Mouse (Mus musculus) lung, postnatal 0 days (tissue): ENCODE data around the gene Plekhb2. TPM values are rescaled to one million over a fixed set of nuclear protein-coding genes. Genes with fewer than 3 reads are reported as not detected.

ENCODE experiments used
- ATAC-seq: fragments of 200-750 bp; cut with Nextera tagmentation; 2 replicates; pipeline ENCODE4 v1.8.0; 2017; ENCODE audit warnings: moderate library complexity
- DNase-seq: peaks from one replicate; pipeline ENCODE4 v3.0.0-alpha.2; 2016; ENCODE audit warnings: low spot score
- H3K27ac ChIP-seq: fragments of 300-500 bp; sonication (generic); 2 replicates; pipeline ENCODE4 v1.5.1; 2014; ENCODE audit warnings: antibody characterized with exemption, mild to moderate bottlenecking, low read length, mixed read lengths
- H3K27me3 ChIP-seq: fragments of 300-500 bp; sonication (generic); replicated peaks from 2 replicates; pipeline ENCODE4 v1.6.1; 2014; ENCODE audit warnings: low read length, mixed read lengths; ENCODE audit not compliant: insufficient read depth
- H3K36me3 ChIP-seq: fragments of 300-500 bp; sonication (generic); 2 replicates; pipeline ENCODE4 v1.6.1; 2014; ENCODE audit warnings: low read length, mixed read lengths; ENCODE audit not compliant: insufficient read depth
- H3K4me1 ChIP-seq: fragments of 300-500 bp; sonication (generic); 2 replicates; pipeline ENCODE4 v1.6.1; 2014; ENCODE audit warnings: antibody characterized with exemption, low read depth, low read length, mixed read lengths; ENCODE audit not compliant: insufficient read depth
- H3K4me2 ChIP-seq: fragments of 300-500 bp; sonication (generic); replicated peaks from 2 replicates; pipeline ENCODE4 v1.6.1; 2014; ENCODE audit warnings: low read depth, mild to moderate bottlenecking, low read length, moderate library complexity, mixed read lengths
- H3K4me3 ChIP-seq: fragments of 300-500 bp; sonication (generic); 2 replicates; pipeline ENCODE4 v1.5.1; 2014; ENCODE audit warnings: low read depth, low read length
- H3K9ac ChIP-seq: fragments of 300-500 bp; sonication (generic); replicated peaks from 2 replicates; pipeline ENCODE4 v1.6.1; 2014; ENCODE audit warnings: low read depth, mild to moderate bottlenecking
- H3K9me3 ChIP-seq: fragments of 300-500 bp; sonication (generic); 2 replicates; pipeline ENCODE4 v1.6.1; 2016; ENCODE audit warnings: low read length, mixed read lengths
- CTCF ChIP-seq: IDR thresholded peaks from 2 replicates; pipeline ENCODE4 v1.5.1; 2016; ENCODE audit warnings: antibody characterized with exemption, mild to moderate bottlenecking
- EP300 ChIP-seq: IDR thresholded peaks from 2 replicates; pipeline ENCODE4 v1.6.1; 2016; ENCODE audit warnings: antibody characterized with exemption, mild to moderate bottlenecking, control low read depth
- WGBS: fragments of 180-500 bp; shearing (Covaris S2); extraction: QIAGEN DNeasy Blood & Tissue Kit; methylation state at CpG from one replicate; pipeline ENCODE4 v1.1.7; 2014; 5-methylcytosine and 5-hydroxymethylcytosine counted together
- polyA plus RNA-seq: library from polyadenylated mRNA; unstranded; fragments of >200 nt; fragmentation: Nextera tagmentation; extraction: Ambion mirVana; gene quantifications from 2 replicates; pipeline ENCODE4 v1.2.1, GENCODE M21; 2015

Plekhb2 gene
- polyA plus RNA-seq, 1 experiment from 2014 or later, result 71.1 TPM

GRCm38 (mm10) chr1:34827900-34828299 lies 21.9 kb upstream of the Plekhb2 start:
- Histone ChIP-seq H3K36me3 (no peaks in the 10 kb centered on the region), H3K9me3 (no peaks in the 10 kb centered on the region), H3K4me1 (no peaks in the 10 kb centered on the region), H3K9ac (no peak overlapping the region), H3K27ac (no peak overlapping the region), H3K27me3 (no peaks in the 10 kb centered on the region), H3K4me3 (no peak overlapping the region), H3K4me2 (no peak overlapping the region)
- peak; percentile 23; the same call in 1 of the 2 replicates for ATAC-seq
- no peak for TF ChIP-seq EP300
- TF ChIP-seq CTCF, result no peak
- DNase-seq, result peak; percentile 39
- 66% methylated on average over 7 of the region's 7 CpGs for WGBS

DNA sequence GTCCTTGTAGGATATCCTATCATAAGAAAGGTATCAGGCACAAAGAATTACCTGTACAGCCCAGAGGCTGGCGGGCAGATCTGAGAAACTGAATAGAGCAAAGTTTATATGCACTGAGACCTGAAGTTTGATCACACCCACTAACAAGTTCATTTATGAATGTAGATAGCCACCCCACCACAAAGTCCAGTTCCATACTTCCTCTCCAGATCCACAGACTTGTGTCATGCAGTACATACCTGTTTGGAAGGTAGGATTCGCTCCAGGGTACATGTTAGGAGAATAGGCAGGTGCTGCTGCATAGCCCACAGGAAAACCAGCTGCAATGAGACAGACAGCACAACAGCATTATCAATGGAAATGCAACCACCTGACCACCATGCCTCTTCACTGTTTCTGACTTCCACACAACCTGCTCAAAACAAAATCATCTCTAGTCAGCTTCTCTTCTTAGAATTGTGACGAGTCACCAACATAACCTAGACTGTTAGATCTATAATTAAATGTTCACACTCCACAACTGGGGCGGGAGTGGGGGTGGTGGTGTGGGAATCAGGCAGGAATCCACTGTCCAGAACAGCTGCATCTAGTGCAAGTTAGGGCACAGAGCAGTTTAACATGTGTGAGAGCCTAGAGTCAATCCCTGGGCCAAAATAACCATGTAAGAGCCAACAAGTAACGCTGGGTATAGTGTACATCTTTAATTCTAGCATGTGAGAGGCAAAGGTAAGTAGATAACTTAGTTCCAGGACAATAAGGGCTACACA lies 21.1 kb upstream of the Plekhb2 start:
- Histone ChIP-seq H3K4me2 (no peak overlapping the region), H3K4me1 (no peaks in the 10 kb centered on the region), H3K9ac (no peak overlapping the region), H3K9me3 (no peaks in the 10 kb centered on the region), H3K27ac (no peak overlapping the region), H3K4me3 (no peak overlapping the region), H3K36me3 (no peaks in the 10 kb centered on the region), H3K27me3 (no peaks in the 10 kb centered on the region)
- no peak for TF ChIP-seq EP300
- no peak for TF ChIP-seq CTCF
- WGBS, result 88% methylated on average over 5 of the region's 5 CpGs
- no peak for ATAC-seq
- DNase-seq, result no peak

DNA sequence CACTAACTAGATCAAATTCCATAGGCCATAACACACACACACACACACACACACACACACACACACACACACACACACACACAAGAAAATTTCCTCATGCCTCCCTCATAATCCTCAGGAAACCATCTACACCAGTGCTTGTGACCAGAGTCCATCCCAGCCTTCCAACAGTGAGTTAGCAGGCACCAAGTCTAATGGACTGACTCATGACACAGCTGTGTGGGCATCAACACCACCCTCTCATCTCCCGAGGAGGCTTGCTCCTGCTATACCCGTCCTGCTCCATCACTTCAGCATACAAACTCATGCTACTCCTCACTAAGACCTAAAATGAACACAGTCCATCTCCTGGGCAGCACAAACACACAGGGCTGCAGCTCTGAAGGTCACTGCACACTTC lies 18.8 kb upstream of the Plekhb2 start:
- H3K4me1 ChIP-seq, result no peaks in the 10 kb centered on the region; the same call in 1 of the 2 replicates
- no peak for ATAC-seq
- no peak for DNase-seq
- no peak overlapping the region for H3K9ac ChIP-seq
- no peak overlapping the region for H3K4me2 ChIP-seq
- 0 out of 2 replicates have a peak, but pooled peaks cover 4% of the 10 kb centered on the region for H3K36me3 ChIP-seq
- TF ChIP-seq CTCF (no peak), EP300 (no peak)
- no peak overlapping the region for H3K27ac ChIP-seq
- 63% methylated on average over 2 of the region's 2 CpGs for WGBS
- H3K27me3 ChIP-seq, result no peaks in the 10 kb centered on the region
- H3K4me3 ChIP-seq, result no peak overlapping the region
- no peaks in the 10 kb centered on the region for H3K9me3 ChIP-seq

DNA sequence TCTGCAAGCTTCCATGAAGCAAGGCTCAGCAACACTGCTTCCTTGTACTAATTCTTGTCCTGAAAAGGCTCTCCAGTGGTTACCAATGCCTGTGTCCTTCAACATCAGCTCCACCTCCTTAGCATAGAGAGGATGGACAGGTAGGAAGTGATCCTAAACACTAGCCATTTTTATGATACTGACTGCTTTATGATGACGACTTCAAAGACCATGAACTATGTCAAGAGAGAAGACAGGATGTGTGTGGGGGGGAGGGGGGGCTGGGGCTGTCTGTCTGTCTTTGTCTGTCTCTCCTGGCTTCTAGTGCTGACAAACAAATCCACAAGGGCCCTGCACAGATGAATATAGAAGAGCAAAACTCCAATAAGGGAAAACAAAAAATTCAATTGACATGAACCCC lies 18.4 kb upstream of the Plekhb2 start:
- 10% methylated on average over 1 of the region's 1 CpGs for WGBS
- no peak for TF ChIP-seq CTCF
- no peak for TF ChIP-seq EP300
- DNase-seq, result no peak
- Histone ChIP-seq H3K36me3 (0 out of 2 replicates have a peak, but pooled peaks cover 4% of the 10 kb centered on the region), H3K4me3 (no peak overlapping the region), H3K27ac (no peak overlapping the region), H3K4me1 (peaks cover 2% of the 10 kb centered on the region; the same call in 1 of the 2 replicates), H3K9ac (no peak overlapping the region), H3K27me3 (no peaks in the 10 kb centered on the region), H3K4me2 (no peak overlapping the region), H3K9me3 (no peaks in the 10 kb centered on the region)
- ATAC-seq, result no peak

- DNase-seq, result peak; percentile 60
These were observed 14.9 kb upstream of the Plekhb2 start for GRCm38 (mm10) chr1:34834904-34835303.

GRCm38 (mm10) chr1:34837951-34838689 lies 11.7 kb upstream of the Plekhb2 start:
- no peak for TF ChIP-seq EP300
- TF ChIP-seq CTCF, result no peak
- Histone ChIP-seq H3K4me2 (no peak overlapping the region), H3K27ac (peak overlapping the region; percentile 32; the same call in 1 of the 2 replicates), H3K4me1 (peaks cover 26% of the 10 kb centered on the region; the same call in 1 of the 2 replicates), H3K9me3 (no peaks in the 10 kb centered on the region), H3K27me3 (no peaks in the 10 kb centered on the region), H3K36me3 (0 out of 2 replicates have a peak, but pooled peaks cover 4% of the 10 kb centered on the region), H3K9ac (no peak overlapping the region), H3K4me3 (no peak overlapping the region)
- 52% methylated on average over 6 of the region's 6 CpGs for WGBS
- no peak for ATAC-seq
- DNase-seq, result no peak

More at GRCm38 (mm10) chr1:34834904-34835303, 14.9 kb upstream of the Plekhb2 start:
- ATAC-seq, result peak; percentile 74
- Histone ChIP-seq H3K36me3 (0 out of 2 replicates have a peak, but pooled peaks cover 4% of the 10 kb centered on the region), H3K27me3 (no peaks in the 10 kb centered on the region), H3K9me3 (no peaks in the 10 kb centered on the region), H3K9ac (no peak overlapping the region), H3K27ac (no peak overlapping the region), H3K4me1 (peaks cover 20% of the 10 kb centered on the region; the same call in 1 of the 2 replicates), H3K4me2 (no peak overlapping the region), H3K4me3 (no peak overlapping the region)
- WGBS, result 57% methylated on average over 2 of the region's 2 CpGs
- TF ChIP-seq CTCF, result no peak
- no peak for TF ChIP-seq EP300
